Mouse (Mus musculus) limb, embryonic 10.5 days (tissue): ENCODE measurements around the gene Hs2st1. TPM values are rescaled to one million over a fixed set of nuclear protein-coding genes. Genes with fewer than 3 reads are reported as not detected.

Source experiments
- DNase-seq: peaks from one replicate; pipeline ENCODE4 v3.0.0-alpha.2; 2017; ENCODE audit warnings: low spot score
- H3K27ac ChIP-seq: fragments of 300-500 bp; sonication (generic); 2 replicates; pipeline ENCODE4 v1.5.1; 2016; ENCODE audit warnings: mild to moderate bottlenecking
- H3K27me3 ChIP-seq: fragments of 300-500 bp; sonication (generic); 2 replicates; pipeline ENCODE4 v1.6.1; 2016; ENCODE audit warnings: low read depth, mild to moderate bottlenecking; ENCODE audit not compliant: poor library complexity, severe bottlenecking
- H3K36me3 ChIP-seq: fragments of 300-500 bp; sonication (generic); 2 replicates; pipeline ENCODE4 v1.6.1; 2016; ENCODE audit warnings: mild to moderate bottlenecking, moderate library complexity
- H3K4me1 ChIP-seq: fragments of 300-500 bp; sonication (generic); 2 replicates; pipeline ENCODE4 v1.6.1; 2016
- H3K4me3 ChIP-seq: fragments of 300-500 bp; sonication (generic); 2 replicates; pipeline ENCODE4 v1.5.1; 2016; ENCODE audit warnings: mild to moderate bottlenecking, moderate library complexity
- H3K9me3 ChIP-seq: fragments of 300-500 bp; sonication (generic); replicated peaks from 2 replicates; pipeline ENCODE4 v1.6.1; 2016; ENCODE audit warnings: mild to moderate bottlenecking
- WGBS: fragments of 180-500 bp; shearing (Covaris S2); methylation state at CpG from one replicate; pipeline ENCODE4 v1.1.7; 2016; 5-methylcytosine and 5-hydroxymethylcytosine counted together
- polyA plus RNA-seq: library from polyadenylated mRNA; unstranded; fragments of >200 nt; fragmentation: Nextera tagmentation; extraction: Ambion mirVana; gene quantifications from 2 replicates; pipeline ENCODE4 v1.2.1, GENCODE M21; 2016

The Hs2st1 gene
- polyA plus RNA-seq, 1 experiment from 2014 or later: 13.0 TPM

- WGBS: 95% methylated on average over 8 of the region's 8 CpGs
- Histone ChIP-seq H3K4me3 (no peak overlapping the region), H3K36me3 (peaks cover 22% of the 10 kb centered on the region), H3K27ac (no peak overlapping the region), H3K9me3 (no peaks in the 10 kb centered on the region), H3K27me3 (no peaks in the 10 kb centered on the region), H3K4me1 (peaks cover 10% of the 10 kb centered on the region)
- no peak for DNase-seq
These were observed 103.8 kb downstream of the Hs2st1 start for GRCm38 (mm10) chr3:144466108-144466678.

GRCm38 (mm10) chr3:144462679-144463078 lies 107.3 kb downstream of the Hs2st1 start:
- DNase-seq: no peak
- Histone ChIP-seq H3K36me3 (peaks cover 28% of the 10 kb centered on the region), H3K27ac (no peak overlapping the region), H3K27me3 (no peaks in the 10 kb centered on the region), H3K4me3 (no peak overlapping the region), H3K9me3 (no peaks in the 10 kb centered on the region), H3K4me1 (peaks cover 6% of the 10 kb centered on the region; the same call in 1 of the 2 replicates)
- 83% methylated on average over 10 of the region's 10 CpGs for WGBS

- peaks cover 28% of the 10 kb centered on the region for H3K36me3 ChIP-seq
- no peak overlapping the region for H3K4me3 ChIP-seq
- no peaks in the 10 kb centered on the region for H3K27me3 ChIP-seq
- 76% methylated on average over 5 of the region's 5 CpGs for WGBS
- H3K27ac ChIP-seq: no peak overlapping the region
- peaks cover 6% of the 10 kb centered on the region; the same call in 1 of the 2 replicates for H3K4me1 ChIP-seq
- DNase-seq: no peak
- H3K9me3 ChIP-seq: no peaks in the 10 kb centered on the region
These were observed 109.7 kb downstream of the Hs2st1 start for GRCm38 (mm10) chr3:144460183-144460788.

GRCm38 (mm10) chr3:144459285-144459697 lies 110.7 kb downstream of the Hs2st1 start:
- Histone ChIP-seq H3K27ac (no peak overlapping the region), H3K4me1 (peaks cover 6% of the 10 kb centered on the region; the same call in 1 of the 2 replicates), H3K27me3 (no peaks in the 10 kb centered on the region), H3K9me3 (no peaks in the 10 kb centered on the region), H3K4me3 (no peak overlapping the region), H3K36me3 (peaks cover 26% of the 10 kb centered on the region)
- no peak for DNase-seq
- 80% methylated on average over 8 of the region's 8 CpGs for WGBS

GRCm38 (mm10) chr3:144453701-144454430 lies 116.1 kb downstream of the Hs2st1 start:
- no peaks in the 10 kb centered on the region for H3K9me3 ChIP-seq
- H3K4me3 ChIP-seq: no peak overlapping the region
- WGBS: 73% methylated on average over 19 of the region's 19 CpGs
- DNase-seq: peak; percentile 40
- H3K27ac ChIP-seq: no peak overlapping the region
- H3K4me1 ChIP-seq: no peaks in the 10 kb centered on the region
- H3K36me3 ChIP-seq: peaks cover 24% of the 10 kb centered on the region
- no peaks in the 10 kb centered on the region for H3K27me3 ChIP-seq

- H3K27ac ChIP-seq: no peak overlapping the region
- H3K4me1 ChIP-seq: no peaks in the 10 kb centered on the region
- no peak for DNase-seq
- H3K36me3 ChIP-seq: peaks cover 41% of the 10 kb centered on the region
- 96% methylated on average over 6 of the region's 6 CpGs for WGBS
- H3K9me3 ChIP-seq: no peaks in the 10 kb centered on the region
- H3K4me3 ChIP-seq: no peak overlapping the region
- no peaks in the 10 kb centered on the region for H3K27me3 ChIP-seq
These were observed 121.0 kb downstream of the Hs2st1 start for GRCm38 (mm10) chr3:144448977-144449376.

GRCm38 (mm10) chr3:144447917-144448316 lies 122.1 kb downstream of the Hs2st1 start:
- H3K36me3 ChIP-seq: peaks cover 41% of the 10 kb centered on the region
- DNase-seq: no peak
- 94% methylated on average over 9 of the region's 9 CpGs for WGBS

GRCm38 (mm10) chr3:144446081-144446634 lies 123.8 kb downstream of the Hs2st1 start:
- no peaks in the 10 kb centered on the region for H3K27me3 ChIP-seq
- H3K27ac ChIP-seq: no peak overlapping the region
- no peaks in the 10 kb centered on the region for H3K9me3 ChIP-seq
- DNase-seq: no peak
- H3K4me1 ChIP-seq: no peaks in the 10 kb centered on the region
- H3K36me3 ChIP-seq: peaks cover 33% of the 10 kb centered on the region
- no peak overlapping the region for H3K4me3 ChIP-seq
- WGBS: 94% methylated on average over 14 of the region's 14 CpGs

More at GRCm38 (mm10) chr3:144447917-144448316, 122.1 kb downstream of the Hs2st1 start:
- Histone ChIP-seq H3K4me3 (no peak overlapping the region), H3K27ac (no peak overlapping the region), H3K27me3 (no peaks in the 10 kb centered on the region), H3K4me1 (no peaks in the 10 kb centered on the region), H3K9me3 (no peaks in the 10 kb centered on the region)

GRCm38 (mm10) chr3:144437871-144438398 lies 132.0 kb downstream of the Hs2st1 start:
- DNase-seq: no peak
- no peaks in the 10 kb centered on the region for H3K9me3 ChIP-seq
- H3K36me3 ChIP-seq: peaks cover 33% of the 10 kb centered on the region
- no peak overlapping the region for H3K27ac ChIP-seq
- WGBS: 95% methylated on average over 14 of the region's 14 CpGs
- H3K4me3 ChIP-seq: no peak overlapping the region
- no peaks in the 10 kb centered on the region for H3K4me1 ChIP-seq
- H3K27me3 ChIP-seq: no peaks in the 10 kb centered on the region

GRCm38 (mm10) chr3:144436076-144436475 lies 133.9 kb downstream of the Hs2st1 start:
- DNase-seq: no peak
- Histone ChIP-seq H3K27me3 (no peaks in the 10 kb centered on the region), H3K9me3 (no peaks in the 10 kb centered on the region), H3K4me3 (no peak overlapping the region), H3K27ac (no peak overlapping the region), H3K36me3 (peaks cover 32% of the 10 kb centered on the region), H3K4me1 (no peaks in the 10 kb centered on the region)
- WGBS: 87% methylated on average over 3 of the region's 3 CpGs

- H3K4me1 ChIP-seq: no peaks in the 10 kb centered on the region
- DNase-seq: no peak
- no peak overlapping the region for H3K4me3 ChIP-seq
- no peaks in the 10 kb centered on the region for H3K9me3 ChIP-seq
- 93% methylated on average over 16 of the region's 16 CpGs for WGBS
- H3K27ac ChIP-seq: no peak overlapping the region
- peaks cover 27% of the 10 kb centered on the region for H3K36me3 ChIP-seq
- H3K27me3 ChIP-seq: no peaks in the 10 kb centered on the region
These were observed 134.7 kb downstream of the Hs2st1 start for GRCm38 (mm10) chr3:144435281-144435680.

- Histone ChIP-seq H3K4me1 (no peaks in the 10 kb centered on the region), H3K4me3 (no peak overlapping the region)
- WGBS: 92% methylated on average over 17 of the region's 17 CpGs
These were observed 135.7 kb downstream of the Hs2st1 start for GRCm38 (mm10) chr3:144434276-144434675.

GRCm38 (mm10) chr3:144433039-144433438 lies 136.9 kb downstream of the Hs2st1 start:
- H3K4me1 ChIP-seq: no peaks in the 10 kb centered on the region
- no peaks in the 10 kb centered on the region for H3K9me3 ChIP-seq
- peaks cover 25% of the 10 kb centered on the region for H3K36me3 ChIP-seq
- 69% methylated on average over 7 of the region's 7 CpGs for WGBS
- no peak overlapping the region for H3K27ac ChIP-seq
- no peak for DNase-seq
- no peak overlapping the region for H3K4me3 ChIP-seq
- H3K27me3 ChIP-seq: no peaks in the 10 kb centered on the region

More at GRCm38 (mm10) chr3:144434276-144434675, 135.7 kb downstream of the Hs2st1 start:
- no peak for DNase-seq
- Histone ChIP-seq H3K9me3 (no peaks in the 10 kb centered on the region), H3K36me3 (peaks cover 25% of the 10 kb centered on the region), H3K27me3 (no peaks in the 10 kb centered on the region), H3K27ac (no peak overlapping the region)
